Mouse (Mus musculus) gastrocnemius, adult 2 months (tissue): ENCODE results near the gene Gm37240. TPM values are rescaled to one million over a fixed set of nuclear protein-coding genes. Genes with fewer than 3 reads are reported as not detected.

Source experiments
- DNase-seq: peaks from one replicate; pipeline ENCODE4 v3.0.0; 2022
- H3K27ac ChIP-seq: fragments of 200-600 bp; 2 replicates; pipeline ENCODE4 v1.8.1; 2022; ENCODE audit warnings: mild to moderate bottlenecking
- H3K4me3 ChIP-seq: fragments of 200-600 bp; 2 replicates; pipeline ENCODE4 v1.8.1; 2022; ENCODE audit warnings: mild to moderate bottlenecking, moderate library complexity
- CTCF ChIP-seq: fragments of 200-600 bp; IDR thresholded peaks from 2 replicates; pipeline ENCODE4 v1.8.1; 2022; ENCODE audit warnings: antibody characterized with exemption, mild to moderate bottlenecking, moderate library complexity
- intact Hi-C: fragments of 180-260 bp; cut with DNase I; formaldehyde crosslinking; loops from one replicate; pipeline ENCODE4 v1.15.1; 2025
- total RNA-seq, 2 experiments: library from RNA; stranded (reverse); gene quantifications; 2 replicates each; pipeline ENCODE4 v1.2.3; 2021

The Gm37240 gene
- total RNA-seq, 2 experiments from 2014 or later, result 34.5 to 37.4 TPM

DNA sequence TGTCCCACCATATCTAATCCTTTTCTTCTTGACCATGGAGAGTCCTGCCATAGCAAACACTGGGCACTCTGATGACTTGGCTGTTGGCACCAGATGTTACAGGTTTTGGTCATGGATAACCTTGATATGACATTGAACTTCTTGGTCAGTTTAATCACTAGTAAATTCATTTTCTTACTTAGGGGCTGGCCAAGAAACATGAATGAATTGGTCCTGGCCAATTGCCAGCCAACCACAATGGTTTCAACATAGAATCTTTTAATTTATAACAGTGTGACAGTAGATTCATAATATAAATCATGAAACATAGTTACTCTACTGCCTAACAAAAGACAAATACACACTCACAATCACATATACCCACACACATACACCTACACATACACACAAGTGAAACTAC, 501.9 kb downstream of the Gm37240 start:
- Histone ChIP-seq H3K27ac (no peak overlapping the region), H3K4me3 (no peak overlapping the region)
- TF ChIP-seq CTCF, result no peak
- intact Hi-C loops, result no loop called here
- no peak for DNase-seq

DNA sequence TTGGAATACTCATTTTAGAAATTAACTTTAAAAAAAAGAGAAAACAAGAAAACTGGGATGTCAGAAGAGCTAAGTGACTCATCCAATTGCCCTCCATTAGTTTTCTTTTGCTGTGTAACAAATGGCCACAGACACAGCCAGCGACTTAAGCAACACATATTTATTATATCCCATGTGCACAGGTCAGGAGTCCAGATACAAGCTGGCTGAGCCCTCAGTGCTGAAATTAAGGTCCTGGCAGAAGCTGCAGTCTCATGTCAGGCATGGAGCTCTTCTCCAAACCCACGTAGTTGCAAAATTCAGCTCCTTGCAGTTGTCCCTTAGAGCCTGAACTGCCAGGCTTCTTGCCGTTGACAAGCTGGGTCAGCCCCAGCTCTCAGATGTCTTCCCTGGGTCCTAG, 504.0 kb downstream of the Gm37240 start:
- TF ChIP-seq CTCF, result no peak
- no peak for DNase-seq
- intact Hi-C loops, result loop anchor here (5.0 kb wide), 2 partner anchors 101 to 254 kb away; no protein-coding TSS in a partner anchor
- no peak overlapping the region for H3K27ac ChIP-seq
- H3K4me3 ChIP-seq, result no peak overlapping the region

DNA sequence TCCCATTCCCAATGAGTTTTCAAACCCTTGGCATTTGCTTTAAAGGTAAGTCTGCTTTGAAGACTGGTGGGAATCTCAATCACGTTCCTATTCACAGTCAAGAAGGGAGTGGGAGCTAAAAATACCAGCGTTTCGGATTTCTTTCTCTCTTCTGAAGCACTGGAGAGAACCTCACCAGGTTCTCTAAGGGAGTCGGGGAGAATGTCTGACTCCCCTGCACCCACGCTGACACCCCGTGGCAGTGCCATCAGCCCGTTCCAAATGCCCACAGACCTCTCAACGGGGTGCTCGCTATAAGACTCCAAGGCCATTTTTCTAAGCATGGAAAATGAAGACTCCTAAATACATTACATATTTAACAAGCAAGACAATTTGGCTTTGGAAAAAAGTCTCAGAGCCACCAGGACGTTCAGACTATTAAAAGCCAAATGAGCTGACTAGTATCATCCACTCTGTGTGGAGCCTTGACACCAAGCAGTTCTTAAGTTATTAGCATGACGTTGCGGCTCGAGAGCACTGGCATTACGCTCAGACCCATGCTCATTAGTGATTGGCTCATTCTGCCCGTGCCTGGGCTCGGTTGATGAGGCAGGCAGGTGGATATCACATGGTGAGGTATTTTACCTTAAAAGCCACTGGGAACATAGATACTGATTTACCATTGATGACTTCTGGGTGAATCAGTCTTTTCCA, 508.5 kb downstream of the Gm37240 start:
- no peak; the same call in 1 of the 2 replicates for TF ChIP-seq CTCF
- H3K4me3 ChIP-seq, result peak overlapping the region; percentile 47
- DNase-seq, result no peak
- intact Hi-C loops, result loop anchor here (5.0 to 10.0 kb wide), 2 partner anchors 204 to 452 kb away; no protein-coding TSS in a partner anchor
- peak overlapping the region; percentile 66 for H3K27ac ChIP-seq

DNA sequence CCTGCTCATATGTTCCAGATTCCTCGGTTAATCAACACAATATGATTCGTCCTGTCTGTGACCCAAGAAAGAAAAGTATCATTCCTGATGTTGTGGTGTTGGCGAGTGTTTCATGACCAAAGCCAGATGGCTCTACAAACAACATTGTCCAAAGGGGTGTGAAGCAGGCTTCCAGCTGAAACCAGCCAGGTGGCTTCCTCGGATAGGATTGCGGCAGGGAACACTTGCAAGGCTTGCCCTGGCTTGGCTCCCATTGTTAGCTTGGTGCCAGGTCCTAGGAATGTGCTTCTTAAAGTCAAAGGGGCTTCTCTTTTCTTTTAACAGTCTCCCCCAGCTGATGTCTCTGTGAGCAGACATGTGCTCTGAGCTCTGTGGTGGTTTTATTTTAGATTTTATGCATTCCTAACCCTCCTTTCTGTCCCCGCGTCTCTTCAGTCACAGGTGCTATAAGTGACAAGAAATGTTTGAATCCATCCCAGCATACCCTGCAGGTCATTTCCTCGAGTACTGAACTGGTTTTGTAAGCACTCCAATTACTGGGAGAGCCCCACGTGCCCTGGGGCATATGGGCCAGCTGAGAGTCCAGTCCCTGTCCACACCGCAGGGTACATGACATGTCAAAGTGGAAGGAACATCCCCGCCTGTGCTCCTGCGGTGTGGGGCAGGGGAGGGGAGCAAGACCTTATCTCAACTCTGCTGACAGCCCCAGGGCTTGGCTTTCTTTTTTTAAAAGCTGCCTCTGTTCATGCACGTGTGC, 509.2 kb downstream of the Gm37240 start:
- peak; percentile 68 for DNase-seq
- Histone ChIP-seq H3K4me3 (peak overlapping the region; percentile 47), H3K27ac (peak overlapping the region; percentile 66)
- no peak for TF ChIP-seq CTCF
- intact Hi-C loops, result loop anchor here (5.0 to 10.0 kb wide), 2 partner anchors 203 to 451 kb away; no protein-coding TSS in a partner anchor

DNA sequence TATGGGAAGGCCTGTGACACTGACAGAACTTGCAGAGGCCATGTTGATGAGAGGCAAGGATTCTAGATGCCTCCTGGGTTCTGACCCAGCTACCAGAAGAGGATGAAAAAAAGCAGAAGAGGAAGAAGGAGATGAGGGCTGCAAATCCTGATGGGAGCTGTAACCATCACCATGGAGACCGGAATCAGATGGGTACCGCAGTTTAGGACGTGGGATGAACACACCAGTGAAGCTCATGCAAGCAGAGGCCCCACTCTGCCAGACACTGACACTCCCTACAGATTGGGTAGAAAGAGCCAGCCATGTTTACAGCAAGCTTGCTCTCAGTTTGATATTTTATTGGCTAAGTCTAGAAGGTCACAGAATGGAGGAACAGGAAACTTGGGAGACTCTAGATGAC, 509.8 kb downstream of the Gm37240 start:
- no peak for DNase-seq
- TF ChIP-seq CTCF, result no peak
- Histone ChIP-seq H3K27ac (peak overlapping the region; percentile 66), H3K4me3 (no peak overlapping the region)
- intact Hi-C loops, result loop anchor here (5.0 to 10.0 kb wide), 2 partner anchors 203 to 450 kb away; no protein-coding TSS in a partner anchor

DNA sequence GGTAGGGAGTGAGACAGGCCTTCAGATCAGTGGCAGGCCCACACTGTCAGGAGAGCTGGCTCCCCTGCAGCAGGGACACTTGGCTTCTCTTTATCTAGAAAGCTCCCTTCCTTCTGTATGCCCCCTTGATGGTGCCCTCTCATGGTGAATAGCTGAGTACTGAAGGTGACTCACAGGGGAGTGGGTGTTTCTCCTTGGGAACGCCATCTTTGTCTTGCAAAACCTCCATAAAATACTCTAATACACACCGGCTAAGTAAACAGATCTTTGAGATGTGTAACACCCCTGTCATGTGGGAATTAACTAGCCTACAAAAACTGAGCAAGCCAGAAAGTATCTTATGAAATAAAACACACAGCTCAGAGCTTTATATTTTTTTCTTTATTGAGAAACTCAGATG, 510.8 kb downstream of the Gm37240 start:
- TF ChIP-seq CTCF, result no peak
- DNase-seq, result no peak
- Histone ChIP-seq H3K27ac (no peak overlapping the region), H3K4me3 (no peak overlapping the region)
- intact Hi-C loops, result loop anchor here (5.0 to 10.0 kb wide), 2 partner anchors 202 to 449 kb away; no protein-coding TSS in a partner anchor

DNA sequence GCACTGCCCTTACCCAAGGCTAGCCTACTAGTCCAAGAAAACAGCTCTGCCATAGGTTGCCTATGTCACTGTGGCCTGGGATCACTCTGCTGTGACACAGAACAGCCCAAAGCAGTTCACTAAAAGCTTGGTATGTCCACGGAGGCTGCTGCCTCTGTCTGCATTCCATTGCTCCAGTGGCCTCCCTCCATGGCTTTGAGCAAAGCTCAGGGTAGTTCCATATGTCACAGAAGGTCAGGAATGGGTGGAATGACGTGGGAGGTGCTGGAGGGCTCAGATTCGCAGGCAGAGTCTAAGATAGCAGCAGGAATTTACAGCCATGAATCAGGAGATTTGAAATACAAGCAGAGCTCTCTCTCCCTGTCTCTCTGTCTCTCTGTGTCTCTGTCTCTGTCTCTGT, 514.3 kb downstream of the Gm37240 start:
- DNase-seq, result no peak
- no peak overlapping the region for H3K4me3 ChIP-seq
- intact Hi-C loops, result loop anchor here (10.0 kb wide), 1 partner anchor 198 kb away; no protein-coding TSS in a partner anchor
- no peak overlapping the region for H3K27ac ChIP-seq
- no peak for TF ChIP-seq CTCF

DNA sequence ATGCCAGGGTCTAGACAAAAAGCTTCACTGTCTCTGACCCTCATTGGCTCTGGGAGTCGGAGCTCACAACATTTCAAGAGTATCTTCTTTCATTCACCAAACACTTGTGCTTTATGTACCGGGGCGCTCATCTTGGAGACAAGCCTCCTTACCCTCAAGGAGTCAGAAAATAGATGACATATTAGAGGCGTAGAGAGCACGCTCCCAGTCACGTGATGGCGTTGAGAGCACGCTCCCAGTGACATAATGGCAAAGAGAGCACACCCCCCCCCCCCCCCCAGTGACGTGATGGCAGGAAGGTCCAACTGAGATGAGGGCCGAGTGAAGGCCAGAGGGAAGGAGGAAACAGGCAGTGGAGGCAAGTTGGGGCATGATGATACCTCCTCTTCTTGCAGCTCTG, 517.5 kb downstream of the Gm37240 start:
- no peak for DNase-seq
- Histone ChIP-seq H3K4me3 (no peak overlapping the region), H3K27ac (no peak overlapping the region)
- TF ChIP-seq CTCF, result no peak
- intact Hi-C loops, result loop anchor here (10.0 kb wide), 1 partner anchor 195 kb away; no protein-coding TSS in a partner anchor

DNA sequence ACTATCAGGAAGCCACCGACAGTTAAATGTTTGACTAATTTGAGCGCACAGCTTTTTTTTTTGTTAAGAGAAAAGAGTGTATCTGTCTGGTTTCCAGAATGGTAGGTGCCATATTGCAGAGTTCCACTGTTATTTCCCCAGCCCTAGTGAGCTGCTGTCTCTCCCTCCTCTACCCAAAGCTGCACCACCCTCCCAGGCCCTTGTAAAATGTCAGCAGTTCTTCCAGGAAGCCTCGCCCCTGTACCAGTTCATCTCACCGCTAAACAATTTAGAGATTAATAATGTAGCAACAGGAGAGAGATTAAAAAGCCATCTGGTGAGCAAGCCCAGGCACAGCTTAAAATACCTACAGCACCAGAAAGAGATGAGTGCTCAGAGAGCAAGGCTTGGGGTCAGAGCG, 518.2 kb downstream of the Gm37240 start:
- H3K27ac ChIP-seq, result 0 out of 2 replicates have a peak overlapping the region, but pooled peaks have one; percentile 62
- no peak overlapping the region for H3K4me3 ChIP-seq
- intact Hi-C loops, result no loop called here
- TF ChIP-seq CTCF, result no peak
- no peak for DNase-seq

DNA sequence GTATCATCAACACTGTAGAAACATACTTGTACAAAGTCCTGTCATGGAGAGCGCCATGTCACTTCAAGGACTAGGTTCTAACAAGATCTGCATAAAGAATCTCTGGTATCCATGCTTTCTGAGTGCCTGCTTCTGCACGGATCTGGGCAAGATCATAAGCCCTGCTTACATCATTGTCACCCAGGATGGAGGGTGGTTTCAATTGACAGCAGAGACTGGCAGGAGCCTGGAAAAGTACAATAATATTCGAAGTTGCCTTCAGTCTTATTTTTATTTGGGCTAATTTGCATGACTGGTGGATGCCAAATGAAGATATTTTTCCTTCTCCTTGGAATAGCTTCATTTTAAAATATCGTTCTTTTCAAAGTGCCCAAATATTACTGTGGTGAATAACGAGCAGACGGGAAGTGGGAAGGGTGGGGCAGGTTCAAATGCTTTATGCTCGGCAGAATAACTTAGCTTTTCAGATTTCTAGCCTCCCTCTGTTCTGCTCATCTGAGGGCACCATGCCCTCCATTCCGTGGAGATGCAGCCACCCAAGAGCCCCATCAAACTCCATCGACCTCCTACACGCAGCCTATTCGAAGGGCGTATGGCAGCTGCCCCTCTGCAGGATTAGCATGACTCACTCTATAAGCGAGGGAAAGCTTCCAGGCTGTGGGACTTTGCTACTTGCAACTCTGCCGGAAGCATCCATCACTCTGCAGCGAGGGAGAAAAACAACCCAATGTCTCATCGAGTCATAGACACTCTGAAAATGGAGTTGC, 518.8 kb downstream of the Gm37240 start:
- TF ChIP-seq CTCF, result no peak
- Histone ChIP-seq H3K27ac (peak overlapping the region; percentile 62), H3K4me3 (no peak overlapping the region)
- no peak for DNase-seq
- intact Hi-C loops, result no loop called here

DNA sequence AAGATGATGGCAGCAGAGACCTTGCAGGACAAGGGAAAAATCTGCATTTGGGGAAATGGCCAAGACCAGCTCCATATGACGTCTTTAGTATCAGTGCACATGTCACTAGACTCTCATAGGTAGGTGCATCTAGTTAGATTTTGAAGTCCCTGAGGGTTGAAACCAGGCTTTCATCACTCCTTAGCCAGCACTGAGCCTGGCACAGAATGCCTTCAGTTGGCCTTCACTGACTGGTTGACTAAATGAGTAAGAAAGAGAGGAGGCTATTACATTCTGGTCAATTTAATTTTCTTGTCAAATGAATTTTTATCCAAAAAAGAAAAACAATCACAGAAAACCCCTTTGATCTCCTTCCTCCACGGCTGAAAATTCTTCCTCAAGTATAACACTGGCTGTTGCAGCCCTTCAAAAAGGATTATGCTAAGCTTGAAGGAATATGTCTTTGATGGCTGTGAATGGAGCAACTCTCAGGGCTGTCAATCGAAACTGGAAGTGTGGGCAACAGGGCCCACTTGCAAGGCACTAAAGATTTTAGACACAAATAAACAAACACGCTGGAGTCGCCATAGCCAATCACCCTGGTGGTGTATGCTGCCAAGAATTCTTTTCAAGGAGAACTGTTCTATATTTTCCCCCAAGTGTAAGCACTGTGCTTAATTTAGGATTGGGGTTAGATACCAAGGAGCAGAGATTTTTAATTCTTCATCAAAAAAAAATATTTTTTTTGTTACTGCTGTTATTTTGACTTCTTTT, 522.6 kb downstream of the Gm37240 start:
- no peak for DNase-seq
- H3K27ac ChIP-seq, result no peak overlapping the region
- TF ChIP-seq CTCF, result no peak
- H3K4me3 ChIP-seq, result no peak overlapping the region
- intact Hi-C loops, result no loop called here

DNA sequence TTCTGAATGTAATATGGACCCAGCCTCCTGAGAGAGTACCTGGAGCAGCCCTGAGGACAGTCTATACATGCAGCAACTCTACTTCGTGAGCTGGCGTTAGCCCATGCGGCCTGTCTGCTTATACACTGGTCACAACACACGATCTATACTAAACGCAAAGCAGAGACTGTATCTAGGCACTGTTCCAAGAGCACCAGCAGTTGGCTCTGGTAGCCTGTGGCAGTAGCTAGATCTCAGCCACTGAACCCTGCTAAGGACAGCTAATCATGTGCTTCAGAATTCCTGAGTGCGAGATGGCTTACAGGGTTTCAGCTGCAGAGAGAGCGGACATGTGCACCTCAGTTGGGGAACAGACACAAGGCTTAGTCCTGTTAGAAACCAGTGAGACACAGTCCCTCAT, 524.4 kb downstream of the Gm37240 start:
- intact Hi-C loops, result no loop called here
- Histone ChIP-seq H3K27ac (peak overlapping the region; percentile 32; the same call in 1 of the 2 replicates), H3K4me3 (no peak overlapping the region)
- TF ChIP-seq CTCF, result no peak
- no peak for DNase-seq
